Mouse (Mus musculus) neural tube, embryonic 10.5 days (tissue): Measurements from ENCODE around the gene Crmp1.
A peak's percentile ranks its signal among the peaks of the same experiment; 100 is the strongest.

ENCODE experiments used
- DNase-seq: peaks from one replicate; pipeline ENCODE4 v3.0.0-alpha.2; 2017; ENCODE audit warnings: low spot score; ENCODE audit errors: extremely low spot score

Gene Crmp1

GRCm38 (mm10) chr5:37241651-37242151, at the start of gene Crmp1:
Gene Crmp1, plus strand, starts transcription at chr5:37241940.
- DNase-seq, result peak; percentile 90

DNA sequence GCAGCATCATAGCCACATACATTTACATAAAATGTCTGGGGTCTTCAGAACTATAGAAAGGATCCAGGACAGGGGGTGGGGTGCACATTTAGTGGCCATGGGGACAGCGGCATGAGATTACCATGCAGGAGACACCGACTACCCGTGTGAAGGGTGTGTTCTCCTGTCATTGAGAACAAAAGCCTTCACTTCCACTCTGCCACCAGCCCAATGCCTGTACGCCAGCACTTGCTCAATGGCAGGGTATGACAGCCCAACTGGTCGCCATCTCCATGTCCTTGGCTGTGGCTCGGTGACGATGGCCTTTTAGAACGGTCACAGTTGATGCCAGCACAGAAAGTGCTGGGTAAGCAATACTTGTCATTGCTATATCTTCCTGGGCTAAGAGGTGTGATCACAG, 45.5 kb upstream of the Crmp1 start:
- no peak for DNase-seq

GRCm38 (mm10) chr5:37196666-37197250, 45.0 kb upstream of the Crmp1 start:
- DNase-seq, result peak; percentile 35

DNA sequence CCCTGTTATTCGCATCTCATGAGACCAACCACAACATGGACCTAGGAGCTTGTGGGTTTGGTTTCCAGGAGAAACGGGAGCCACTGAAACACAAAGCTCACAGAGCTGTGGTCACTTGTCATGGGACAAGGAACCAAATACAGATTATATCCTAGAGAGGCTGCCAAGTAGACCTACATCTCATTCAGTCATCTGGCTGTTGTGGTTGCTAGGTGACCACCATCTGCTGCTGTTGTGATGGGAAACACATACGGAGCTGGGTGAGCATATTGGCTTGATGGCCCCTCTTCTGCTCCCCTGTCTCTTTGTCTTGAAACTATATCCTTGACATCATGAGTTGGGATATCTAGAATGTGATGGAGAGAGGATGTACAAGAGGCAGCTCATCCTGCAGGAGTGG, 44.3 kb upstream of the Crmp1 start:
- no peak for DNase-seq

GRCm38 (mm10) chr5:37198011-37198688, 43.6 kb upstream of the Crmp1 start:
- DNase-seq, result peak; percentile 57

DNA sequence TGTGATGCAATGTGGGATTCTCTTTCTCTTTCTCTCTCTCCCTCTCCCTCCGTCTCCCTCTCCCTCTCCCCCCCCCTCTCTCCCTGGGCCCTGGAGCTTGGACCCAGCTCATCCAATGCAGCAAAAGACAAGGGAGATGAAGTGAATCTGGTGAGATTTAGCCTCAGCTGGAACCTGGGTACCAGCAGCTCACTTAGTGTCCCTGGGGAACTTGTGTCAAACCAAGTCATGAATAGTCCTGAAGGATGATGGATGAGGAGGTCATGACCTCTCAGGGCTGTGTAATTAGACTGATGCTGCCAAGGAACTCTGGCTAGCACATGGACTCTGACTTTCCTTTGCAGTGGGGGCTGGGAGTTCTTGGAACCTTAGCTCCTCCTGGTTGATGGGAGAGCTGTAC, 39.5 kb upstream of the Crmp1 start:
- peak; percentile 46 for DNase-seq

GRCm38 (mm10) chr5:37204886-37205285, 36.9 kb upstream of the Crmp1 start:
- DNase-seq, result no peak

DNA sequence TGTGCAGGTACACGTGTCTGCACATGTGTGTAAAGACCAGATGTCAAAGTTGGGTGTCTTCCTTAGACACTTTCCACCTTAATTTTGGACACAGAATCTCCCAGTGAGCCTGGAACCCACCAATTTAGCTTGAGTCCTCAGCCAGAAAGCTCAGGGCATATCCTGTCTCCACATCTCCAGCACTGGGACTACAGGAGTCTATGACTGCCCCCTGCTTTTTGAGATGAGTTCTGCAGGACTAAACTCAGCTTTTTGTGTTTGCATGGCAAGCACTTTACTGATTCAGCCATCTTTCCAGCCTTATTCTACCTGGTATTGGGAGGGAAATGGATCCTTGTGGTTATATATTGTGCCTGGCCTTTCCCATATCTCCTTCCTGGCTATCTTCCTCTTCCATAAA, 36.3 kb upstream of the Crmp1 start:
- DNase-seq, result no peak

DNA sequence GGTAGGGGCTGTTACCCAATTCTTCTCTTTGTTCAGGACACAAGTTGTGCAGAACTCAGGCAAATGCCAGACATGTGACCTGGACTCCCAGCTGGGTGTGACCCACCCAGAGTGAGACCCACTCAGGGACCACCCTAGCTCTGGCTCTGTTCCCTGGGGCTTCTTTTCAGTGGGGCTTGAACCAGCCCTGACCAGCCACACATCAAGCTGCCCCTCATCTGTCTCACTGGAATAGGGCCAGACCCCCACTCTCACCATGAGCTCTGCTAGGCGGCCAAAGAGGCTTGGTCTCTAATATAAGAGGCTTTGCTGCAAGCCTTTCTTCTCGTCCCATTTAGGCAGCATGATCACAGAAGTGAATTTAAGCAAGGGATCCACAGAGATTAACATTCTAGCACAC, 35.4 kb upstream of the Crmp1 start:
- no peak for DNase-seq

DNA sequence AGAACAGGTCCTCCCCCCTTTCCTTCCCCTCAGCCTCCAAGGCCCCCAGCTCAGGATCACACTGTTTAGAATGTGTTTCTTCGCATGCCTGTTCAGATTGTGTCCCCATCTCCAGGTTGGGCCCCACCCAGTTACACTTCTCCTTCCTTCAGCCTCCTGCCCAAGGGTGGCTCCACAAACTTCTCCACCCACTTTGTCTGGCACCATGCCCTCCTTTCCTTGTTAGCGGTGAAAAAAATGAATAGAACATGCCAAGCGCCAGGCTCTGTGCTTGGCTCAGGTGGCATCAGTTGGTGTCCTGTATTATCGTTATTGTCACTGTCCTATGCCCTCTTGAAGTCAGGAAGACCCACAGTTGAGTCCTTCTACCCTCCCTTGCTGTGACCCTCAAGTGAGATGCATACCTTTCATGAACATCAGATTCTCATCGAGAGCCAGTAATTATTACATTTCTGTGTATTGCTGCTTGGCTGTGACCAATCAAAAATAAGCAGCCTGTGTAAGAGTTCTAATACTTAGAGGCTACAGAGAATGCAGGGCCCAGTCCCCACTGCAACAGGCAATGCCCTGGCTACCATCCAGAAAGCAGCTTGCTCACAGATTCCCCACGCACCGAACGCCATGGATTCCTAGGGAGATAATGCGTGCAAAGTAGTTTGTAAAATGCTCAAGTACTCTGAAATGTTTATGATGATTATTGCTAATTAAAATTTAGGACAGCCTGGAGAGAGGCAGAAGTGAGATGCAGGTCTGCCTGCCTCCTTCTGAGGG, 28.6 kb upstream of the Crmp1 start:
- no peak for DNase-seq

GRCm38 (mm10) chr5:37213709-37214103, 28.0 kb upstream of the Crmp1 start:
- no peak for DNase-seq

- no peak for DNase-seq
These were observed 27.1 kb upstream of the Crmp1 start for GRCm38 (mm10) chr5:37214614-37215013.

- DNase-seq, result no peak
These were observed 26.5 kb upstream of the Crmp1 start for GRCm38 (mm10) chr5:37215276-37215675.

GRCm38 (mm10) chr5:37219615-37220014, 22.1 kb upstream of the Crmp1 start:
- DNase-seq, result no peak

DNA sequence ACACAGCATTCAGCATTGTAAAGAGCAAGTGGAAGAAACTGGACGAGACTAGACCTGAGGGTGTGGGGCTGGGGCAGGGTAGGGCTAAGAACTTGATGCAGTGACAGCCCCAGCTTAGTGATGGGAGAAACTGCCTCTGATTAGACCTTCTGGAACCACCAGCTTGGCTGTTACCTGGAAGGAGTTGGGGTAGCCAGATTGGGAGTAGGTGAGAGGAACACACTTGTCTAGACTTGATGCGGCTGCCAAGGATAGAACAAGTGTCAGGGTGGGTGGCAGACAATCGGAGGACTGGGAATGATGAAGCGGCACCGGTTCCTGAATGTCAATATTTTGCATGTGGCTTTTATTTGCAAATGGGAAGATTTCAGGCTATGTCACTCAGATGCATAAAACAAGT, 21.2 kb upstream of the Crmp1 start:
- no peak for DNase-seq

- DNase-seq, result no peak
These were observed 20.2 kb upstream of the Crmp1 start for GRCm38 (mm10) chr5:37221563-37221962.

- DNase-seq, result no peak
These were observed 19.4 kb upstream of the Crmp1 start for GRCm38 (mm10) chr5:37222316-37222715.

- no peak for DNase-seq
These were observed 16.0 kb upstream of the Crmp1 start for GRCm38 (mm10) chr5:37225708-37226107.

DNA sequence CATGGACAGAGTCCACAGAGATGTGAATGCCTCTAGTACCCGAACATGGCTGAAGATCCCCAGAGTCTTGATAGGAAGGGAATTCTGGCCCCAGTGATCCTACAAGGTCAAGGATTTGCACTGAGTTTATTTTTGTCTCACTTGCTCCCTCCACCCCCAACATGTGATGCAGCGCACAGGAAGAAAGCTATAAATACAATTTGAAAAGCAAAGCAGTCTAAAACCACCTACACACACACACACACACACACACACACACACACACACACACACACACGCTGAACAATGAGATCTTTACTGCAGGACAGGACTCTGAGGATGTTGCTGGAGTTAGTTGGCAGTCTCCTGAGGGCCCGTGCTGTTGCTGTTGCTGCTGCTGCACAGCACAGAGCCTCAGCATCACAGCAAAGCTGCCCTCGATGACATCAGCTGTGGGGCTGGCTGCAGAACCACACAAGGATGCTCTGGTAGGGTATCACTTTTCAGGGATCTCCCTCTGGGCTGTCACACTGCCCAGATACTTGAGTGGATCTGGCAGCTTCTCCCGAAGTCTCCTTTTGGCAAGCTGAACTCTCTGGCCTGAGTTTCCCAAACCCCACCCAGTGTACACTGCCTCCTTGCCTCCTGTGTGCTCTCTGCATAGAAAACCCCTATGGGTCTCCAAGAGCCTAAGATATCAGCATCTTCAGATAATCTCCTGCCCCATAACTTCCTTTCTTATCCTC, 13.6 kb upstream of the Crmp1 start:
- DNase-seq, result no peak

GRCm38 (mm10) chr5:37228894-37229293, 12.8 kb upstream of the Crmp1 start:
- no peak for DNase-seq

- DNase-seq, result no peak
These were observed 8.7 kb upstream of the Crmp1 start for GRCm38 (mm10) chr5:37233010-37233557.
